In genomic region chr5:117923688-117924087, GRCm38 (mm10) we compare ENCODE assay signal across 30 mouse cellular contexts. TPM values are rescaled to one million over a fixed set of nuclear protein-coding genes. Genes with fewer than 3 reads are reported as not detected.
A peak's percentile ranks its signal among the peaks of the same experiment; 100 is the strongest.
DNase-seq lines count a peak whose midpoint lies in the region; ATAC-seq and TF ChIP-seq lines count a peak whose summit lies in the region.
"Had no signal": no experiment of that assay in that cellular context is flagged by ENCODE, and none has a peak within 500 bp of the region (broad histone marks: within the 10 kb centered on the region; RNA-seq: fewer than 3 reads in every experiment).

No protein-coding gene starts in this region.

- H3K9ac ChIP-seq in intestine, postnatal 0 days (ENCODE audit: low read depth, low read length): no peak overlapping the region
- no peak overlapping the region for H3K9ac ChIP-seq in intestine, embryonic 16.5 days (ENCODE audit: low read depth, low read length)
- H3K9ac ChIP-seq in lung, embryonic 14.5 days: no peak overlapping the region
- no peak overlapping the region for H3K9ac ChIP-seq in stomach, postnatal 0 days (ENCODE audit: low read length)
- H3K9ac ChIP-seq: heart, embryonic 12.5 days; hindbrain, embryonic 15.5 days; liver, embryonic 15.5 days had no signal

- TF ChIP-seq POLR2A in lung, adult 2 months (IDR thresholded peaks at IDR 0.05; ENCODE audit: borderline replicate concordance, extremely low read depth, low read depth, low read length): no peak

- no peak overlapping the region for H3K4me3 ChIP-seq in intestine, postnatal 0 days (ENCODE audit: low read depth, low read length)
- H3K4me3 ChIP-seq in intestine, embryonic 16.5 days (ENCODE audit: low read length): no peak overlapping the region
- H3K4me3 ChIP-seq in lung, embryonic 14.5 days (ENCODE audit: low read depth, low read length): no peak overlapping the region
- H3K4me3 ChIP-seq in lung, adult 2 months (replicated peaks; ENCODE audit: extremely low read depth, low read depth, low read length): no peak overlapping the region
- H3K4me3 ChIP-seq in E14TG2a.4 (replicated peaks; ENCODE audit: low read length): no peak overlapping the region
- no peak overlapping the region for H3K4me3 ChIP-seq in stomach, postnatal 0 days (ENCODE audit: low read depth, low read length)
- H3K4me3 ChIP-seq: erythroblast, embryonic 14.5 days; gastrocnemius, adult 2 months; heart, embryonic 12.5 days; hindbrain, embryonic 15.5 days; liver, embryonic 15.5 days; midbrain, embryonic 10.5 days had no signal

- DNase-seq in lung, embryonic 14.5 days: no peak
- no peak for DNase-seq in lung, adult 2 months
- DNase-seq in stomach, postnatal 0 days (ENCODE audit: low spot score): no peak
- DNase-seq in adrenal gland, postnatal 36 days: no peak
- DNase-seq: adrenal gland, postnatal 25 days; cerebellum, adult 2 months; cerebellum, postnatal 14 days; gastrocnemius, adult 2 months; gastrocnemius, postnatal 36 days; heart, adult 18-20 months; heart, postnatal 10 days; kidney, adult 9 months; kidney, postnatal 36 days; left cerebral cortex, postnatal 4 days; lung, postnatal 10 days; right cerebral cortex, postnatal 4 days; thymus, adult 2 months; thymus, postnatal 4 days had no signal

- TF ChIP-seq EP300 in stomach, postnatal 0 days (optimal IDR thresholded peaks at IDR 0.05): no peak

- H3K27ac ChIP-seq in intestine, postnatal 0 days (ENCODE audit: low read depth, low read length): no peak overlapping the region
- H3K27ac ChIP-seq in intestine, embryonic 16.5 days (ENCODE audit: low read length): no peak overlapping the region
- H3K27ac ChIP-seq in lung, embryonic 14.5 days (ENCODE audit: low read depth): no peak overlapping the region
- H3K27ac ChIP-seq in stomach, postnatal 0 days (replicated peaks): no peak overlapping the region
- H3K27ac ChIP-seq: gastrocnemius, adult 2 months; hindbrain, embryonic 15.5 days; liver, embryonic 15.5 days; midbrain, embryonic 10.5 days had no signal

- no peaks in the 10 kb centered on the region for H3K4me1 ChIP-seq in intestine, postnatal 0 days (replicated peaks; ENCODE audit: control insufficient read depth, insufficient read depth, low read length)
- H3K4me1 ChIP-seq in intestine, embryonic 16.5 days (ENCODE audit: control insufficient read depth, insufficient read depth, low read length): no peaks in the 10 kb centered on the region
- no peaks in the 10 kb centered on the region for H3K4me1 ChIP-seq in lung, embryonic 14.5 days (ENCODE audit: insufficient read depth)
- H3K4me1 ChIP-seq in lung, adult 2 months (ENCODE audit: control insufficient read depth, insufficient read depth, low read length): no peaks in the 10 kb centered on the region
- H3K4me1 ChIP-seq in E14TG2a.4 (replicated peaks; ENCODE audit: low read depth, low read length): peaks cover 8% of the 10 kb centered on the region
- H3K4me1 ChIP-seq in stomach, postnatal 0 days (replicated peaks; ENCODE audit: control insufficient read depth, insufficient read depth): no peaks in the 10 kb centered on the region
- H3K4me1 ChIP-seq: heart, embryonic 12.5 days; hindbrain, embryonic 15.5 days; liver, embryonic 15.5 days had no signal

- H3K9me3 ChIP-seq in intestine, postnatal 0 days (ENCODE audit: control insufficient read depth): no peaks in the 10 kb centered on the region
- H3K9me3 ChIP-seq in intestine, embryonic 16.5 days (ENCODE audit: control insufficient read depth, low read length): no peaks in the 10 kb centered on the region
- no peaks in the 10 kb centered on the region for H3K9me3 ChIP-seq in lung, embryonic 14.5 days (ENCODE audit: low read depth, low read length)
- no peaks in the 10 kb centered on the region for H3K9me3 ChIP-seq in E14TG2a.4 (ENCODE audit: low read length)
- H3K9me3 ChIP-seq in stomach, postnatal 0 days (ENCODE audit: control insufficient read depth, low read length): no peaks in the 10 kb centered on the region
- H3K9me3 ChIP-seq: hindbrain, embryonic 15.5 days; liver, embryonic 15.5 days; midbrain, embryonic 10.5 days had no signal

- ATAC-seq in intestine, postnatal 0 days: no peak
- no peak for ATAC-seq in intestine, embryonic 16.5 days
- no peak for ATAC-seq in lung, embryonic 14.5 days (ENCODE audit: insufficient read depth)
- no peak for ATAC-seq in stomach, postnatal 0 days (ENCODE audit: low FRiP score, low TSS enrichment)
- ATAC-seq: CD4-positive, CD25-positive, alpha-beta regulatory T cell, adult 4 months; forebrain, embryonic 16.5 days; midbrain, embryonic 16.5 days; Patski had no signal

- peak; percentile 41 for TF ChIP-seq CTCF in intestine, postnatal 0 days (IDR thresholded peaks at IDR 0.05; ENCODE audit: low read depth)
- peak; percentile 18; the same call in 1 of the 2 replicates for TF ChIP-seq CTCF in lung, embryonic 14.5 days (IDR thresholded peaks at IDR 0.05; ENCODE audit: low read depth)
- TF ChIP-seq CTCF in lung, adult 2 months (IDR thresholded peaks at IDR 0.05; ENCODE audit: insufficient read depth, low read length): no peak
- TF ChIP-seq CTCF in E14TG2a.4 (conservative IDR thresholded peaks at IDR 0.05; ENCODE audit: low read length): peak; percentile 57
- TF ChIP-seq CTCF in stomach, postnatal 0 days (IDR thresholded peaks at IDR 0.05; ENCODE audit: low read depth): peak; percentile 22; the same call in 1 of the 2 replicates

- 30% methylated on average over 6 of the region's 6 CpGs for WGBS in intestine, postnatal 0 days
- WGBS in intestine, embryonic 16.5 days: 29% methylated on average over 6 of the region's 6 CpGs
- WGBS in lung, embryonic 14.5 days: 29% methylated on average over 6 of the region's 6 CpGs
- WGBS in lung, adult 2 months: 34% methylated on average over 6 of the region's 6 CpGs
- 23% methylated on average over 6 of the region's 6 CpGs for WGBS in stomach, postnatal 0 days

- H3K27me3 ChIP-seq in intestine, postnatal 0 days (replicated peaks; ENCODE audit: control insufficient read depth, insufficient read depth, low read length): no peaks in the 10 kb centered on the region
- H3K27me3 ChIP-seq in intestine, embryonic 16.5 days (replicated peaks; ENCODE audit: control insufficient read depth, insufficient read depth, low read length): no peaks in the 10 kb centered on the region
- H3K27me3 ChIP-seq in lung, embryonic 14.5 days (ENCODE audit: insufficient read depth, low read length): no peaks in the 10 kb centered on the region
- H3K27me3 ChIP-seq in E14TG2a.4 (ENCODE audit: insufficient read depth, low read length): no peaks in the 10 kb centered on the region
- H3K27me3 ChIP-seq in stomach, postnatal 0 days (ENCODE audit: control insufficient read depth, insufficient read depth, low read length): no peaks in the 10 kb centered on the region
- H3K27me3 ChIP-seq: hindbrain, embryonic 15.5 days; liver, embryonic 15.5 days had no signal

- no peaks in the 10 kb centered on the region for H3K36me3 ChIP-seq in intestine, postnatal 0 days (ENCODE audit: control insufficient read depth, insufficient read depth)
- H3K36me3 ChIP-seq in intestine, embryonic 16.5 days (ENCODE audit: control insufficient read depth, insufficient read depth, low read length): no peaks in the 10 kb centered on the region
- no peaks in the 10 kb centered on the region for H3K36me3 ChIP-seq in lung, embryonic 14.5 days (ENCODE audit: insufficient read depth)
- no peaks in the 10 kb centered on the region for H3K36me3 ChIP-seq in E14TG2a.4 (ENCODE audit: insufficient read depth, low read length)
- no peaks in the 10 kb centered on the region for H3K36me3 ChIP-seq in stomach, postnatal 0 days (ENCODE audit: control insufficient read depth, insufficient read depth, low read length)
- H3K36me3 ChIP-seq: heart, embryonic 12.5 days; hindbrain, embryonic 15.5 days; liver, embryonic 15.5 days; midbrain, embryonic 10.5 days had no signal

- no peak overlapping the region for H3K4me2 ChIP-seq in intestine, postnatal 0 days (replicated peaks; ENCODE audit: low read depth)
- H3K4me2 ChIP-seq in intestine, embryonic 16.5 days (ENCODE audit: low read depth, low read length): no peak overlapping the region
- H3K4me2 ChIP-seq in lung, embryonic 14.5 days: no peak overlapping the region
- H3K4me2 ChIP-seq in stomach, postnatal 0 days (replicated peaks; ENCODE audit: low read depth): no peak overlapping the region
- H3K4me2 ChIP-seq: heart, embryonic 12.5 days; hindbrain, embryonic 15.5 days; liver, embryonic 15.5 days had no signal

RNA-seq across cellular contexts. Expression of gene Fbxo21, which starts 52.8 kb away (rescaled TPM):
- 20.7 and 21.2 TPM in 2 replicates for polyA plus RNA-seq in intestine, postnatal 0 days (2015; fragmentation: Nextera tagmentation; extraction: Ambion mirVana)
- 50.1 and 51.0 TPM in 2 replicates for polyA plus RNA-seq in intestine, embryonic 16.5 days (2015; fragmentation: Nextera tagmentation; extraction: Ambion mirVana)
- 61.5 and 64.3 TPM in 2 replicates for polyA plus RNA-seq in lung, embryonic 14.5 days (2014; fragmentation: Nextera tagmentation; extraction: Ambion mirVana)
- polyA plus RNA-seq in lung, adult 2 months (2012; rRNA removed): 31.9 and 33.9 TPM in 2 replicates
- 19.2 and 20.7 TPM in 2 replicates for polyA plus RNA-seq in stomach, postnatal 0 days (2015; fragmentation: Nextera tagmentation; extraction: Ambion mirVana)
- total RNA-seq in adrenal gland, postnatal 36 days (2021): 10 to 100 TPM; 55.9 to 77.6 TPM
